Mouse (Mus musculus): Measurements from ENCODE around the gene Slx4ip. TPM values are rescaled to one million over a fixed set of nuclear protein-coding genes. Genes with fewer than 3 reads are reported as not detected.

Gene Slx4ip
- 6.5 and 8.2 TPM in 2 replicates for total RNA-seq (2017)

- peak; percentile 80 for ATAC-seq (replicated peaks; ENCODE audit: low read depth, poor library complexity, severe bottlenecking)
Observed at GRCm38 (mm10) chr2:136891068-136891950, at the start of gene Slx4ip, which contains the start of the genes AL731706.1 and Mkks. TSS of gene Slx4ip (plus strand) at chr2:136891218. TSS of gene AL731706.1 (minus strand) at chr2:136891389. TSS of gene Mkks (minus strand) at chr2:136891389.

DNA sequence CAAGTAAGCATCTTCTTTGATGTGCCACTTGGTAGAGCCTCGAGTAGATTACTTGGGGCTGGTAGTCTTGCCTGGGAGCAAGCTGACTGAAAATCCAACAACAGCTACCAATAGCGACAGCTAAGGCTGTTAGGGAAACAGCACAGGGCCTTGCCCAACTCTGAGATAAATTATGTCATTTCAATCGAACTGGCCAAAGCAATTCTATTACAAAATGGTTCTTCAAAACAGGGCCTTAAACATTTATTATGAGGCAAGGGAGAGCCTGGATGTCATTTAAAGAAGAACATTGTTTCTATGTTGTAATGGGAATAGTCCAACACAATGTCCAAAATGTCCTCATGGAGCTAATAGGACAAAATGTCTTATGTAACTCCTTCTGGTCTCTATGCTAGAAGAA lies 40.7 kb upstream of the Slx4ip start:
- no peak for ATAC-seq (replicated peaks; ENCODE audit: low read depth, poor library complexity, severe bottlenecking)

- no peak for ATAC-seq (replicated peaks; ENCODE audit: low read depth, poor library complexity, severe bottlenecking)
Observed at GRCm38 (mm10) chr2:136854543-136855388, 36.3 kb upstream of the Slx4ip start.

- no peak for ATAC-seq (replicated peaks; ENCODE audit: low read depth, poor library complexity, severe bottlenecking)
Observed at GRCm38 (mm10) chr2:136885579-136885978, 5.4 kb upstream of the Slx4ip start, which contains the start of gene AL731706.2. TSS of gene AL731706.2 (minus strand) at chr2:136885679.

DNA sequence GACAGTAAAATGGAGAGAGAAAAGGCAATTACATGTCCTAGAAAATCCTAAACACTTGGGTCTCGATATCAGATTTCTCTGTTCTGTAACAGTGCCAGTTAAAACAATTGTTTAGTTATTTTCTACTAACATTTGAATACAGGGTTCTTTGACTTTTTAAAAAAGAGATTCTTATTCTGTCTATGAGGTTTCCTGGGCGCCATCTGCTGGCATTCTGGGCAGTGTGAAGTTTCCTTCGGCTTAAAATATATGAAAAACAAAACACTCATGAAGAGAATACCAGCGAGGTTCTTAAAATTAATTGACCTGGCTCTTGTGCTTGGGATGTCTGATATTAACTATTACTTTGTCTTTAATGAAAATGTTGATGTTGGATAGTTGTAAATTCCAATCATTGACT lies 4.2 kb upstream of the Slx4ip start:
- no peak for ATAC-seq (replicated peaks; ENCODE audit: low read depth, poor library complexity, severe bottlenecking)

DNA sequence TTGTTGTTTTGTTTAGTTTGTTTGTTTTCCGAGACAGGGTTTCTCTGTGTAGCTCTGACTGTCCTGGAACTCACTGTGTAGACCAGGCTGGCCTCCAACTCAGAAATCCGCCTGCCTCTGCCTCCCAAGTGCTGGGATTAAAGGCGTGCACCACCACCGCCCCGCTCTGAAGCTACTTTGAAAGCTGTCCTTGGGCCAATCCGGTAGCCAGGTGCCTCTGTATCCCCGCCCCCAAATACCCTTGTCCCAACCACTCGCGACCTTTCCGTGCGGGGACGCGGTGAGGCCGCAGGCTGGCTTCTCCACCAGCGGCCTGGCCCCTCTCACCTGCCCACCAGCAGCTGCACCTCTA lies 326 bp upstream of the Slx4ip start:
- ATAC-seq (replicated peaks; ENCODE audit: low read depth, poor library complexity, severe bottlenecking), result peak; percentile 57

DNA sequence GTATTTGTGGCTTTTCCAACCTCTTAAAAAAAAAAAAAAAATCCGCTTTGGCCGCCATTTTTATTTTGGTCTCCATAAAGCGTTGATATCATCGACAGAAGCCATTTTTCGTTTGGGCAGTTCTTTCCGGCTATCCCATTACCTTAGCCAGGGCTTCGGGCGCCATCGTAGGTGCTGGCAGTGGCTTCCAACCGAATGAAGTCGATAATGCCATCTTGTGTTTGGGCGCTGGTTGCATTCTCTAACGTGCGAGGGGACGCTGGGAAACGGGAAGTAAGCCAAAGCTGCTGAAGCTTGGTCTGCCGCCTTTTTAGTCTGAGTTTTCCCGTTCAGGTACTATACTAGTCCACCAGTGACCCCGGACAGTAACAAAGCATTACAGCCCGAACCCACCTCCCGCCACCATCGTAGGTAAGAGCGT lies 943 bp downstream of the Slx4ip start:
- peak; percentile 80 for ATAC-seq (replicated peaks; ENCODE audit: low read depth, poor library complexity, severe bottlenecking)

GRCm38 (mm10) chr2:136894494-136894893 lies 3.5 kb downstream of the Slx4ip start:
- no peak for ATAC-seq (replicated peaks; ENCODE audit: low read depth, poor library complexity, severe bottlenecking)

- ATAC-seq (replicated peaks; ENCODE audit: low read depth, poor library complexity, severe bottlenecking), result no peak
Observed at GRCm38 (mm10) chr2:136896131-136896530, 5.1 kb downstream of the Slx4ip start.

GRCm38 (mm10) chr2:136908596-136908995 lies 17.6 kb downstream of the Slx4ip start:
- no peak for ATAC-seq (replicated peaks; ENCODE audit: low read depth, poor library complexity, severe bottlenecking)

DNA sequence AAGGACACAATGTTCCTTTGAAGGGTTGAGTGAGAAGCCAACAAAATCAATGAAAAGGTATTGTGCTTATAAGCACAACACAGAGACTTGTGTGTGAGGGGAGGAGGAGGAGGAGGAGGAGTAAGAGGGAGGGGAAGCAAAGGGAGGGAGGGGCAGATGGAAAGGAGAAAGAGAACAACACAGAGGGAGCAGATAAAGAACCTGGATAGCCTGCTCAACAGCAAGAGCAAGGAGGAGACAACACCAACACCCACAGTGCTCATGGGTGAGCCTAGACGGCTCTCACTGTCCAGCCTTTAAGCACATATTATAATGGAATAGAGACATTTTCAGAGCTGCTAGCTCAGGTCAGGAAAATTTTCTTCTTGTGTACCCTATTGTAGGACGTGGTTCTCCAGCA lies 18.3 kb downstream of the Slx4ip start:
- no peak for ATAC-seq (replicated peaks; ENCODE audit: low read depth, poor library complexity, severe bottlenecking)

DNA sequence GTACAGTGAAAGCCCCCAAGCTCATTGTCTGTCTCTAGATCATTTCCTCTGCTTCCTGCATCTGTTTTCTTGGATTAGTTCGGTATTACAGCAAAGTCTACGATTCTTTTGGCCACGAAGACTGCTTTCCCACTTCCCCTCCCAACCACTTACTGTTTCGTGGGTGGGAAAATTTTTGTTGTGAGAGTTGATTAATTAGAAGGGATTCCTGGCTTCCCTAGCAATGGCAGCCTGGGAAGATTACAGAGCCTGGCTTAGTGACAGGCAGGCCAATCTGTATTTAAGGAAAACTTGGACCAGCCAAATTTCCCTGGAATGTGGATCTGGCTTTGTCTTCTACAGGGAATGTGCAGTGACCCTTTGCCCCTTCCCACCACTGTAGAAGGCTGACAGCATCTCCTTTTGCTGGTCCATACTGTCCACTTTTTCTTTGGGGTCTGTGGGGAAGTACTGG lies 21.0 kb downstream of the Slx4ip start:
- no peak for ATAC-seq (replicated peaks; ENCODE audit: low read depth, poor library complexity, severe bottlenecking)

GRCm38 (mm10) chr2:136913021-136913420 lies 22.0 kb downstream of the Slx4ip start:
- ATAC-seq (replicated peaks; ENCODE audit: low read depth, poor library complexity, severe bottlenecking), result no peak

GRCm38 (mm10) chr2:136914334-136914902 lies 23.4 kb downstream of the Slx4ip start:
- 0 out of 2 replicates have a peak, but pooled peaks have one; percentile 47 for ATAC-seq (replicated peaks; ENCODE audit: low read depth, poor library complexity, severe bottlenecking)

DNA sequence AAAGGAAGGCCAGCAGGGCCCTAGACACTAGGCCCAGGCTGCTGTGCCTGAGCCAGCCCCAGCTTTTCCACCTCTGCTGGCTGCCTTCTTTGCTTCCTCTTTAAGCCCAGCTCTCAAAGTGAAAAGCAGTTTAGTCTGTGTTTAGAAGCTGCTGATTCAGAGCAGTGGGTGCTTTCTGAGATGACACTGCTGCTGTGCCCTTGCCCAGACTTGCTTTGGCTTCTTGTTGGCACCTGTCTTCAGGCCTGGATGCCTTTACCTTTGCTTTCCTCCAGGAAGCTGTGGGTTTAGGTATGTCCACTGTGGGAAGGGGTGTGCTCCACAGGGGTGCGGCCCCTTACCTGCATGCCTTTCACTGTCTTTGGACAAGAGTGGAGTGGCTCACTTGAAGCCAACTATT lies 28.4 kb downstream of the Slx4ip start:
- no peak for ATAC-seq (replicated peaks; ENCODE audit: low read depth, poor library complexity, severe bottlenecking)

- ATAC-seq (replicated peaks; ENCODE audit: low read depth, poor library complexity, severe bottlenecking), result 0 out of 2 replicates have a peak, but pooled peaks have one; percentile 4
Observed at GRCm38 (mm10) chr2:136920257-136920993, 29.4 kb downstream of the Slx4ip start.

- peak; percentile 96 for ATAC-seq (replicated peaks; ENCODE audit: low read depth, poor library complexity, severe bottlenecking)
Observed at GRCm38 (mm10) chr2:136921003-136921408, 30.0 kb downstream of the Slx4ip start.

DNA sequence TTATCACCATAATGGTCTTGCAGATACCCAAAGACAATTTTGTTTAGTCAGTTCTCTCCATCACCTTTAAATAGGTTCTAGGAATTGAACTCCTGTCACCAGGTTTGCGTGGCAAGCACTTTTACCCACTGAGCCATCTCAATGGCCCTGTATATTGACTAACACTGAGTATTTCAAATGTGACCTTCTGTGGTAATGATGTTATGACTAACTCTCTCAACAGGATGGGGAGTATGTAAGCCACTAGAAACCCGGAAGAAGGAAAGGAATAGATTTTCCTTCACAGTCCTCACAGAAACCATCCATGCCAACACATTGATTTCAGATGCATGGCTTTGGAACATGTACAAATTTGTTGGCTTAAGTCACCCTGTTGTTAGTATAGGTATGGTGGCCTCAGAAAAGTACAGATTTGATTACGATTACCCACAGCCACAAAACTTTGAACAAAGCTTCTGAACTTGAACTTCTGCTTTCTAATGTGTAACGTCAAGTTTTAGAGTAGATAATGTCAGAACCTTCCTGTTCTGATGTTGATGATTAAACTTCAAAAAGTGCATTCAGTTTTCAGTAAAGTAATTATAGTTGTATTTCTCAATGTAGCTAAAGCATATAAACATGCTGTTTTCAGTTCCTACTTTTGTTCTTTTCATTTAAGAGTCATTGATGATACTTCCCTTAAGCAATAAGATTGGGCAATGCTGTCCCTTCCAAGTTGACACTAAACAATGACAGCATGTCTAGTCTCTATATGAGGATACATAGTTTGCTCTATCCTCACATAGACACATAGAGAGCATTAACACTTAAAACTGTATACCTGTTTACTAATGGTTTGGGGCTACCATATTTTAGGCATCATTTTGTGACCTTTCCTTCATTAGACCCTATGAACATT lies 45.6 kb downstream of the Slx4ip start:
- ATAC-seq (replicated peaks; ENCODE audit: low read depth, poor library complexity, severe bottlenecking), result peak; percentile 93

GRCm38 (mm10) chr2:136938249-136938648 lies 47.2 kb downstream of the Slx4ip start:
- ATAC-seq (replicated peaks; ENCODE audit: low read depth, poor library complexity, severe bottlenecking), result no peak

Measured in common myeloid progenitor, adult 5-6 weeks (primary cell).